Mouse (Mus musculus) CH12.LX (cell line): ENCODE data around the gene Cdhr1. TPM values are rescaled to one million over a fixed set of nuclear protein-coding genes. Genes with fewer than 3 reads are reported as not detected.

Source experiments
- DNase-seq: peaks from one replicate; pipeline ENCODE4 v3.0.0-alpha.2; 2013; ENCODE audit errors: extremely low read depth
- H3K27ac ChIP-seq: 2 replicates; pipeline ENCODE4 v1.5.1; 2012; ENCODE audit warnings: low read depth, mild to moderate bottlenecking, control low read depth, moderate library complexity; ENCODE audit not compliant: insufficient read depth
- H3K27me3 ChIP-seq: replicated peaks from 2 replicates; pipeline ENCODE3; 2012; ENCODE audit warnings: inconsistent platforms
- H3K36me3 ChIP-seq, 2 experiments: replicated peaks in 1 of 2; 2 replicates each; pipeline versions ENCODE3 to v1.6.1; 2012; ENCODE audit warnings: inconsistent platforms in 1 of 2, low read length in 1 of 2, mild to moderate bottlenecking in 1 of 2, mixed read lengths in 1 of 2, moderate library complexity in 1 of 2; ENCODE audit not compliant: control insufficient read depth in 1 of 2, insufficient read depth in 1 of 2
- H3K4me1 ChIP-seq, 2 experiments: 2 replicates each; pipeline ENCODE4 v1.6.1; 2012; ENCODE audit warnings: inconsistent platforms in 1 of 2, moderate library complexity in 1 of 2; ENCODE audit not compliant: insufficient read depth in 2 of 2, control insufficient read depth in 1 of 2
- H3K4me2 ChIP-seq: 2 replicates; pipeline ENCODE4 v1.6.1; 2012; ENCODE audit warnings: low read depth, mild to moderate bottlenecking, control low read depth; ENCODE audit not compliant: poor library complexity, insufficient read depth, severe bottlenecking
- H3K4me3 ChIP-seq, 3 experiments: fragments of 150-350 bp in 1 of 3; sonication (generic) in 1 of 3; replicated peaks in 1 of 3; 2 replicates each; pipeline versions ENCODE3 to v1.5.1; 2011 to 2012; ENCODE audit warnings: low read depth in 2 of 3, low read length in 2 of 3, mild to moderate bottlenecking in 2 of 3, moderate library complexity in 2 of 3, control low read depth in 1 of 3, improper control_type of control experiment in 1 of 3, inconsistent platforms in 1 of 3, mixed read lengths in 1 of 3; ENCODE audit not compliant: poor library complexity in 1 of 3
- H3K79me2 ChIP-seq: replicated peaks from 2 replicates; pipeline ENCODE4 v1.6.1; 2012; ENCODE audit warnings: mild to moderate bottlenecking, moderate library complexity; ENCODE audit not compliant: control insufficient read depth, poor library complexity, insufficient read depth, severe bottlenecking; ENCODE audit errors: extremely low read depth
- H3K9ac ChIP-seq: 2 replicates; pipeline ENCODE4 v1.6.1; 2012; ENCODE audit warnings: low read depth, mild to moderate bottlenecking, control low read depth, moderate library complexity; ENCODE audit not compliant: insufficient read depth
- H3K9me3 ChIP-seq: replicated peaks from 2 replicates; pipeline ENCODE3; 2012; ENCODE audit warnings: low read length, inconsistent platforms, mixed read lengths
- BHLHE40 ChIP-seq: IDR thresholded peaks from 2 replicates; pipeline ENCODE4 v1.6.1; 2011; ENCODE audit warnings: mild to moderate bottlenecking, low read depth, low read length, improper control_type of control experiment
- CTCF ChIP-seq, 2 experiments: IDR thresholded peaks in 1 of 2; conservative IDR thresholded peaks in 1 of 2; 2 replicates each; pipeline ENCODE4 v1.5.1; 2011 to 2012; ENCODE audit warnings: low read depth in 2 of 2, low read length in 2 of 2, improper control_type of control experiment in 1 of 2, inconsistent platforms in 1 of 2, mild to moderate bottlenecking in 1 of 2, moderate library complexity in 1 of 2
- E2F4 ChIP-seq: IDR thresholded peaks from 2 replicates; pipeline ENCODE4 v1.6.1; 2011; ENCODE audit warnings: low read depth, low read length, improper control_type of control experiment; ENCODE audit not compliant: insufficient replicate concordance
- ETS1 ChIP-seq: conservative IDR thresholded peaks from 2 replicates; pipeline ENCODE4 v1.6.1; 2012; ENCODE audit warnings: low read depth, mild to moderate bottlenecking, inconsistent platforms, low read length, improper control_type of control experiment, moderate library complexity
- HCFC1 ChIP-seq: IDR thresholded peaks from 2 replicates; pipeline ENCODE4 v1.6.1; 2012; ENCODE audit warnings: low read depth, mild to moderate bottlenecking, inconsistent platforms, low read length, improper control_type of control experiment
- IRF4 ChIP-seq: IDR thresholded peaks from 2 replicates; pipeline ENCODE4 v1.6.1; 2014; ENCODE audit warnings: low read depth, mild to moderate bottlenecking, inconsistent platforms, low read length, improper control_type of control experiment
- MAFK ChIP-seq: IDR thresholded peaks from 2 replicates; pipeline ENCODE4 v1.6.1; 2011; ENCODE audit warnings: low read length, improper control_type of control experiment; ENCODE audit not compliant: insufficient replicate concordance
- MAX ChIP-seq: IDR thresholded peaks from 2 replicates; pipeline ENCODE4 v1.6.1; 2011; ENCODE audit warnings: low read length, improper control_type of control experiment
- MAZ ChIP-seq: IDR thresholded peaks from 2 replicates; pipeline ENCODE4 v1.6.1; 2012; ENCODE audit warnings: low read depth, mild to moderate bottlenecking, inconsistent platforms, low read length, improper control_type of control experiment, moderate library complexity
- MEF2A ChIP-seq: IDR thresholded peaks from 2 replicates; pipeline ENCODE4 v1.6.1; 2014; ENCODE audit warnings: low read depth, mild to moderate bottlenecking, inconsistent platforms, low read length, improper control_type of control experiment, borderline replicate concordance
- MXI1 ChIP-seq: IDR thresholded peaks from 2 replicates; pipeline ENCODE4 v1.6.1; 2011; ENCODE audit warnings: mild to moderate bottlenecking, low read depth, low read length, improper control_type of control experiment
- MYC ChIP-seq: IDR thresholded peaks from 2 replicates; pipeline ENCODE4 v1.6.1; 2011; ENCODE audit warnings: low read depth, mild to moderate bottlenecking, improper control_type of control experiment, low read length
- NELFE ChIP-seq: IDR thresholded peaks from 2 replicates; pipeline ENCODE4 v1.6.1; 2011; ENCODE audit warnings: low read depth, low read length, improper control_type of control experiment
- NRF1 ChIP-seq: IDR thresholded peaks from 2 replicates; pipeline ENCODE4 v1.6.1; 2014; ENCODE audit warnings: low read depth, mild to moderate bottlenecking, inconsistent platforms, low read length, improper control_type of control experiment, moderate library complexity
- PAX5 ChIP-seq: IDR thresholded peaks from 2 replicates; pipeline ENCODE4 v1.6.1; 2012; ENCODE audit warnings: low read length, inconsistent platforms, mixed read lengths
- POLR2A ChIP-seq: IDR thresholded peaks from 2 replicates; pipeline ENCODE4 v1.6.1; 2011; ENCODE audit warnings: low read depth, mild to moderate bottlenecking, improper control_type of control experiment, low read length
- POLR2AphosphoS2 ChIP-seq: IDR thresholded peaks from 2 replicates; pipeline ENCODE4 v1.6.1; 2011; ENCODE audit warnings: low read depth, low read length, improper control_type of control experiment
- RAD21 ChIP-seq: IDR thresholded peaks from 2 replicates; pipeline ENCODE4 v1.6.1; 2011; ENCODE audit warnings: low read depth, mild to moderate bottlenecking, low read length, improper control_type of control experiment, moderate library complexity
- SIN3A ChIP-seq: IDR thresholded peaks from 2 replicates; pipeline ENCODE4 v1.6.1; 2012; ENCODE audit warnings: low read length, improper control_type of control experiment, inconsistent platforms
- SMC3 ChIP-seq: IDR thresholded peaks from 2 replicates; pipeline ENCODE4 v1.6.1; 2011; ENCODE audit warnings: low read depth, low read length, improper control_type of control experiment
- USF1 ChIP-seq: IDR thresholded peaks from 2 replicates; pipeline ENCODE4 v1.6.1; 2014; ENCODE audit warnings: low read depth, mild to moderate bottlenecking, inconsistent platforms, low read length, improper control_type of control experiment
- ZC3H11A ChIP-seq: IDR thresholded peaks from 2 replicates; pipeline ENCODE4 v1.6.1; 2012; ENCODE audit warnings: low read depth, mild to moderate bottlenecking, inconsistent platforms, low read length, improper control_type of control experiment
- ZMIZ1 ChIP-seq: IDR thresholded peaks from 2 replicates; pipeline ENCODE4 v1.6.1; 2012; ENCODE audit warnings: low read depth, mild to moderate bottlenecking, inconsistent platforms, low read length, improper control_type of control experiment
- ZNF384 ChIP-seq: IDR thresholded peaks from 2 replicates; pipeline ENCODE4 v1.6.1; 2012; ENCODE audit warnings: low read depth, low read length, improper control_type of control experiment, inconsistent platforms
- dilution Hi-C: fragments of 300-500 bp; cut with MboI; formaldehyde crosslinking; loops from 2 replicates; pipeline ENCODE4 v1.14.3; 2020; ENCODE audit warnings: low sequenced_read_pairs; ENCODE audit not compliant: extremely low pct_unique_long_range_greater_than_20kb, extremely low pct_ligation_motif_present
- in situ Hi-C: fragments of 300-500 bp; cut with MboI; formaldehyde crosslinking; loops from 3 replicates; pipeline ENCODE4 v1.14.3; 2019; ENCODE audit warnings: low sequenced_read_pairs, low pct_ligation_motif_present, low pct_unique_long_range_greater_than_20kb, mixed read lengths
- polyA plus RNA-seq: library from polyadenylated mRNA; unstranded; fragments of >175 nt; gene quantifications from 2 replicates; pipeline ENCODE4 v1.2.1, GENCODE M21; 2012; ENCODE audit warnings: low read depth; ENCODE audit not compliant: insufficient read length
- total RNA-seq, 2 experiments: library from RNA; depleted of rRNA; stranded (reverse); fragments of 300-350 nt in 1 of 2; fragments of >200 nt in 1 of 2; gene quantifications; 2 replicates each; pipeline ENCODE4 v1.2.3; 2012 to 2014

Cdhr1 gene
- total and polyA plus RNA-seq, 3 experiments, result not detected

DNA sequence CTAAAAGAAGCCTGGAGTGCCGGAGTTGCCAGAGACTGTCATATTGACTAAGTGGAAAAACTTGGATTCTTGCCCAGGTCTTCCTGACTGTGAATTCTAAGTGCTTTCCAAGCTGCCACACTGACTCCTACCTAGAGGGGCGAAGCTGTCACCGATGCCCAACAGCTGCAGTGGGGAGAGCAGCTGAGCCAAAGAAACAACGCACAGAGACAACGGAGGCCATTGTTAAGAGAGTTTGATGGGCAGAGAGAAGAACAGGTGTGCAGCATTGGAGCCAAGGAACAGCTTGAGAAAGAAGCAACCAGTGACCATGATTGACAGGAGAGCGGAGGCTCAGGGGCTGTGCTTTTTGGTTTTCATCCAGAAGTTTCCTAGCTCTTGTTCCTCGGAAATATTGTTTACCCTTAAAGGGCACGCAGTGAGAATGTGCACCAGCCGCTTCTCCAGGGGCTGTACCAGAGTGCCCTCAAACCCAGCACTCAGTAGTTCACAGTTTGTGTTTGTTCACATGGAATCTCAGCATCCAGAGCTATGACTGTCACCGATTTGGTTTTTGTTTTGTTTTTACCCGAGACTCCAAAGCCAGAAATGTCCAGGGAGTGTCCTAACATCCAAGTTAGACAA, 65.6 kb downstream of the Cdhr1 start:
- H3K4me3 ChIP-seq, result peak overlapping the region in 2 of 3 experiments; percentile 35 to 55
- peak overlapping the region; percentile 57 for H3K9ac ChIP-seq
- H3K4me1 ChIP-seq, result 0 out of 4 replicates have a peak, but pooled peaks cover 0 to 5% of the 10 kb centered on the region in 2 experiments
- H3K4me2 ChIP-seq, result peak overlapping the region; percentile 100
- no peak for TF ChIP-seq USF1
- H3K36me3 ChIP-seq, result no peaks in the 10 kb centered on the region
- no peak overlapping the region for H3K27ac ChIP-seq
- no peaks in the 10 kb centered on the region for H3K79me2 ChIP-seq
- DNase-seq, result no peak
- peaks cover 30% of the 10 kb centered on the region for H3K27me3 ChIP-seq
- dilution Hi-C loops, result no loop called here
- in situ Hi-C loops, result no loop called here
- no peaks in the 10 kb centered on the region for H3K9me3 ChIP-seq

GRCm38 (mm10) chr14:37028555-37028954, 69.6 kb downstream of the Cdhr1 start:
- H3K4me3 ChIP-seq, result no peak overlapping the region
- no peak overlapping the region for H3K27ac ChIP-seq
- H3K4me2 ChIP-seq, result no peak overlapping the region
- no peak for TF ChIP-seq NELFE
- no peak for TF ChIP-seq RAD21
- no peak for TF ChIP-seq MXI1
- no peak for TF ChIP-seq ZMIZ1
- no peak for TF ChIP-seq NRF1
- TF ChIP-seq CTCF (conservative IDR thresholded peaks at IDR 0.05 in 1 of 2, IDR thresholded peaks at IDR 0.05 in 1 of 2; ENCODE audit: low read depth in 2 of 2, low read length in 2 of 2), result no peak
- no peak for TF ChIP-seq MEF2A
- TF ChIP-seq ZC3H11A, result no peak
- no peak for TF ChIP-seq ETS1
- TF ChIP-seq BHLHE40, result no peak
- no peak for TF ChIP-seq MAZ
- H3K27me3 ChIP-seq, result peaks cover 24% of the 10 kb centered on the region
- H3K9ac ChIP-seq, result no peak overlapping the region
- no peak for DNase-seq
- in situ Hi-C loops, result loop anchor here (5.0 kb wide), 1 partner anchor 161 kb away; no protein-coding TSS in a partner anchor
- no peaks in the 10 kb centered on the region for H3K9me3 ChIP-seq
- H3K4me1 ChIP-seq, result peaks cover 0 to 5% of the 10 kb centered on the region in 2 experiments; a peak in 1 of 4 replicates
- no peaks in the 10 kb centered on the region for H3K36me3 ChIP-seq
- no peaks in the 10 kb centered on the region for H3K79me2 ChIP-seq
- dilution Hi-C loops, result no loop called here

DNA sequence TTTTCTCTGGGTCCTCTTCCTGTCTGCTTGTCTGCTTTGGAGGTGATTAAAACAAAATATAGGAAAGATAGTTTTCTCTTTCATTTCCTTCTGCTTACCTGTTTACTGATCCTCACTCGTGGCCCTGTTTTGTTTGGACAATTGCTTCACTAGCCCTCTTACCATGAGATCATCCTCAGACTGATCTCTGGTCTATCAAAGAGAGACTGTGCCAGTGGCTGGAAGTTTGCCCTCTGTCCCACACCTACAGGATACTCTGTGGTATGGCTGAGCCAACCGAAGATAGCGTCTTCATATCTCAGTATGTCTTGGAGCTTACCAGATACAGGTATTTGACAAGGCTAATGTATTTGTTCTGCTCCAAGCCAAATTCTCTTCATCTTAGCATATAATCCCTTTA, 70.2 kb downstream of the Cdhr1 start:
- Histone ChIP-seq H3K4me1 (peaks cover 0 to 5% of the 10 kb centered on the region in 2 experiments; a peak in 1 of 4 replicates), H3K9ac (no peak overlapping the region), H3K36me3 (no peaks in the 10 kb centered on the region), H3K27me3 (peaks cover 27% of the 10 kb centered on the region), H3K4me3 (no peak overlapping the region), H3K9me3 (no peaks in the 10 kb centered on the region), H3K4me2 (no peak overlapping the region), H3K79me2 (no peaks in the 10 kb centered on the region), H3K27ac (no peak overlapping the region)
- no peak for TF ChIP-seq POLR2A
- TF ChIP-seq MYC, result no peak
- TF ChIP-seq BHLHE40, result no peak
- no peak for TF ChIP-seq RAD21
- TF ChIP-seq E2F4, result no peak
- TF ChIP-seq MAZ, result no peak
- TF ChIP-seq MAFK, result no peak
- no peak for TF ChIP-seq SIN3A
- TF ChIP-seq MAX, result no peak
- no peak for TF ChIP-seq ETS1
- TF ChIP-seq HCFC1, result no peak
- no peak for TF ChIP-seq ZNF384
- TF ChIP-seq POLR2AphosphoS2, result no peak
- TF ChIP-seq USF1, result no peak
- TF ChIP-seq SMC3, result no peak
- TF ChIP-seq IRF4, result no peak
- no peak for TF ChIP-seq PAX5
- in situ Hi-C loops, result loop anchor here (5.0 kb wide), 1 partner anchor 161 kb away; no protein-coding TSS in a partner anchor
- DNase-seq, result no peak
- dilution Hi-C loops, result no loop called here
